Mouse (Mus musculus): ENCODE results near the gene Ankrd39. TPM values are rescaled to one million over a fixed set of nuclear protein-coding genes. Genes with fewer than 3 reads are reported as not detected.

The Ankrd39 gene
- polyA plus RNA-seq, 1 experiment, result 13.5 TPM

DNA sequence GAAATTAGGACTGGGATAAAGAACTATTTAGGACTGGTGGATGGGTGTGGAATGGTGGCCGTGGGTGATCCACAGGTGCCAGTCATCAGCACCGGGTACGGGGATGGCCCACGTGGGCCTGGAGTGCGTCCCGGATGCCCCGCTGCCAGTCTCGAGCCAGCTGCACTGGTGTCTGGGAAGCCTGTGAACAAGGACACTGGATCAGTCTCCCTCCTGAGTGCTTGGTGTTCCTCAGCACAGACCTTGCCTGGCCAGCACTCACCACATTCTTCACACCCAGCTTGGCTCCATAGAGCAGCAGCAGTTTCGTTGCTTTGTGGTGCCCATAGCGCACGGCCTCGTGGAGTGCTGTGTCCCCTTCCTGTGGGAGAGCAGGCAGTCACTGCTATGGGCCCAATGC lies 15.8 kb downstream of the Ankrd39 start:
- WGBS, result 94% methylated on average over 12 of the region's 12 CpGs

GRCm38 (mm10) chr1:36530962-36531361 lies 16.3 kb downstream of the Ankrd39 start:
- peaks cover 8% of the 10 kb centered on the region for H3K36me3 ChIP-seq (ENCODE audit: control insufficient read depth, insufficient read depth, low read length)
- 89% methylated on average over 7 of the region's 7 CpGs for WGBS
- TF ChIP-seq CTCF (IDR thresholded peaks at IDR 0.05; ENCODE audit: extremely low read depth, insufficient read length, insufficient replicate concordance, low read depth, low read length) (no peak), POLR2A (IDR thresholded peaks at IDR 0.05; ENCODE audit: low read depth, low read length) (no peak)
- no peak overlapping the region for H3K27ac ChIP-seq (ENCODE audit: insufficient read depth, low read depth, low read length)
- no peaks in the 10 kb centered on the region for H3K27me3 ChIP-seq (ENCODE audit: control insufficient read depth, insufficient read depth, low read length)
- no peak overlapping the region for H3K4me3 ChIP-seq (ENCODE audit: low read depth, low read length)
- H3K4me1 ChIP-seq (ENCODE audit: control insufficient read depth, insufficient read depth, insufficient read length, low read length), result no peaks in the 10 kb centered on the region

More for the DNA sequence above, 15.8 kb downstream of the Ankrd39 start:
- peaks cover 5% of the 10 kb centered on the region; the same call in 1 of the 2 replicates for H3K36me3 ChIP-seq (ENCODE audit: control insufficient read depth, insufficient read depth, low read length)
- TF ChIP-seq POLR2A (IDR thresholded peaks at IDR 0.05; ENCODE audit: low read depth, low read length) (no peak), CTCF (IDR thresholded peaks at IDR 0.05; ENCODE audit: extremely low read depth, insufficient read length, insufficient replicate concordance, low read depth, low read length) (no peak)
- H3K27ac ChIP-seq (ENCODE audit: insufficient read depth, low read depth, low read length), result no peak overlapping the region
- no peaks in the 10 kb centered on the region for H3K27me3 ChIP-seq (ENCODE audit: control insufficient read depth, insufficient read depth, low read length)
- no peaks in the 10 kb centered on the region for H3K4me1 ChIP-seq (ENCODE audit: control insufficient read depth, insufficient read depth, insufficient read length, low read length)
- no peak overlapping the region for H3K4me3 ChIP-seq (ENCODE audit: low read depth, low read length)

- WGBS, result 51% methylated on average over 8 of the region's 8 CpGs
- Histone ChIP-seq H3K4me1 (ENCODE audit: control insufficient read depth, insufficient read depth, insufficient read length, low read length) (no peaks in the 10 kb centered on the region), H3K36me3 (ENCODE audit: control insufficient read depth, insufficient read depth, low read length) (peaks cover 12% of the 10 kb centered on the region), H3K27me3 (ENCODE audit: control insufficient read depth, insufficient read depth, low read length) (no peaks in the 10 kb centered on the region), H3K27ac (ENCODE audit: insufficient read depth, low read depth, low read length) (no peak overlapping the region), H3K4me3 (ENCODE audit: low read depth, low read length) (no peak overlapping the region)
- TF ChIP-seq CTCF (IDR thresholded peaks at IDR 0.05; ENCODE audit: extremely low read depth, insufficient read length, insufficient replicate concordance, low read depth, low read length) (no peak), POLR2A (IDR thresholded peaks at IDR 0.05; ENCODE audit: low read depth, low read length) (no peak)
These were observed 16.8 kb downstream of the Ankrd39 start for GRCm38 (mm10) chr1:36530485-36530884.

DNA sequence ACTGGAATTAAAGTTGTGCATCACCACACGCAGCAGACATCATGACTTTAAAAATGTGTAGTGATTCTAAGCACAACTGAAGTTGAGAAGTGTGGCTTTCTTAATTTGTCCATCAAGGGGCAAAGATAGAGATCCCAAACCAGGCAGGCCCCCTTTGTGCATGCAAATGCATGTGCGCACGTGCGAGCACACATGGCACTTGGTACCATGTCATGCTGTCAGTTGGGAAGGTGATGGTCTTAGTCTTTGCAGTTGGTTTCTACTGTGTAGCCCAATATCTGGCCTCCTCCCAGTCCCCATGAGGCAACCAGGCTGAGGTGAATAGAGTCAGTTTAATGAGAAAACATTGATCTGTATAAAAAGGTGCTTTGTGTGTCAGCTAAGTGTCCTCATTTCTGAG lies 17.4 kb downstream of the Ankrd39 start:
- 96% methylated on average over 4 of the region's 4 CpGs for WGBS
- no peak for TF ChIP-seq CTCF (IDR thresholded peaks at IDR 0.05; ENCODE audit: extremely low read depth, insufficient read length, insufficient replicate concordance, low read depth, low read length)
- Histone ChIP-seq H3K27ac (ENCODE audit: insufficient read depth, low read depth, low read length) (no peak overlapping the region), H3K4me3 (ENCODE audit: low read depth, low read length) (no peak overlapping the region), H3K4me1 (ENCODE audit: control insufficient read depth, insufficient read depth, insufficient read length, low read length) (no peaks in the 10 kb centered on the region), H3K27me3 (ENCODE audit: control insufficient read depth, insufficient read depth, low read length) (no peaks in the 10 kb centered on the region), H3K36me3 (ENCODE audit: control insufficient read depth, insufficient read depth, low read length) (peaks cover 17% of the 10 kb centered on the region)

DNA sequence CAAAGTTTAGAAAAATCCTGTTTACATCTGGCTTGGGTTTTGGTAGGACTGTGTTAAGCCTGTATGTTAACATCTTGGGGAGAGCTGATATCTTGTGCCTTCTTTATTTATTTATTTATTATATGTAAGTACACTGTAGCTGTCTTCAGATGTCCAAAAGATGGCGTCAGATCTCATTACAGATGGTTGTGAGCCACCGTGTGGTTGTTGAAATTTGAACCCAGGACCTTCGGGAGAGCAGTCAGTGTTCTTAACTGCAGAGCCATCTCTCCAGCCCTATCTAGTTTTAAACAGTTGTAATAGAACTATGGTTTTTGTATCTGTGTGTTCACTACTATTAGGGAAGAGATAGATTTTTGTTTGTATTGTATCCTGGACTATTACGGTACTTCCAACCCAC lies 18.0 kb downstream of the Ankrd39 start:
- Histone ChIP-seq H3K36me3 (ENCODE audit: control insufficient read depth, insufficient read depth, low read length) (peaks cover 18% of the 10 kb centered on the region), H3K4me3 (ENCODE audit: low read depth, low read length) (no peak overlapping the region), H3K27me3 (ENCODE audit: control insufficient read depth, insufficient read depth, low read length) (no peaks in the 10 kb centered on the region), H3K4me1 (ENCODE audit: control insufficient read depth, insufficient read depth, insufficient read length, low read length) (no peaks in the 10 kb centered on the region), H3K27ac (ENCODE audit: insufficient read depth, low read depth, low read length) (no peak overlapping the region)
- no peak for TF ChIP-seq CTCF (IDR thresholded peaks at IDR 0.05; ENCODE audit: extremely low read depth, insufficient read length, insufficient replicate concordance, low read depth, low read length)
- TF ChIP-seq POLR2A (IDR thresholded peaks at IDR 0.05; ENCODE audit: low read depth, low read length), result no peak
- WGBS, result 85% methylated on average over 4 of the region's 4 CpGs

- H3K36me3 ChIP-seq (ENCODE audit: control insufficient read depth, insufficient read depth, low read length), result peaks cover 26% of the 10 kb centered on the region
- H3K4me1 ChIP-seq (ENCODE audit: control insufficient read depth, insufficient read depth, insufficient read length, low read length), result no peaks in the 10 kb centered on the region
- H3K27ac ChIP-seq (ENCODE audit: insufficient read depth, low read depth, low read length), result no peak overlapping the region
- TF ChIP-seq POLR2A (IDR thresholded peaks at IDR 0.05; ENCODE audit: low read depth, low read length) (no peak), CTCF (IDR thresholded peaks at IDR 0.05; ENCODE audit: extremely low read depth, insufficient read length, insufficient replicate concordance, low read depth, low read length) (no peak)
- H3K4me3 ChIP-seq (ENCODE audit: low read depth, low read length), result no peak overlapping the region
- H3K27me3 ChIP-seq (ENCODE audit: control insufficient read depth, insufficient read depth, low read length), result no peaks in the 10 kb centered on the region
- 8% methylated on average over 1 of the region's 1 CpGs for WGBS
These were observed 18.9 kb downstream of the Ankrd39 start for GRCm38 (mm10) chr1:36528351-36528750.

DNA sequence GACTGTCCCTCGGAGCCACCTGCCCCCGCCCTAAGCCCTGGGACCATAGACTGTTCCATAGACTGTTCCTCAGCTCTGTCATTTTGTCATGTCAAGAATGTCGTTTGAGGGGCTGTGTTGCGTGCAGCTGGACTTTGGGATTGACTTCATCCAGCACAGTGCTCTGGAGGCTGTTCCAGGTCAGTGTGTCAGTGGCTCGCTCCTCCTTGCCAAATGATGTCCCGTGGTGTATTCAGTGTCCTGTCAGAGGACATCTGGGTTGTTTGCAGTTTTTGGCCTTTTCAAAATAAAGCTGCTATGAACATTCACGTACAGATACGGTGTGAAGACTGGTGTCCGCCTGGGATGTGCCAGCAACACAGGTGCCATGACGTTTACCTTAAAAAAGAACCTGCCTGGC lies 20.3 kb downstream of the Ankrd39 start:
- WGBS, result 88% methylated on average over 10 of the region's 10 CpGs
- TF ChIP-seq POLR2A (IDR thresholded peaks at IDR 0.05; ENCODE audit: low read depth, low read length) (no peak), CTCF (IDR thresholded peaks at IDR 0.05; ENCODE audit: extremely low read depth, insufficient read length, insufficient replicate concordance, low read depth, low read length) (no peak)
- H3K36me3 ChIP-seq (ENCODE audit: control insufficient read depth, insufficient read depth, low read length), result peaks cover 35% of the 10 kb centered on the region
- H3K27me3 ChIP-seq (ENCODE audit: control insufficient read depth, insufficient read depth, low read length), result no peaks in the 10 kb centered on the region
- H3K27ac ChIP-seq (ENCODE audit: insufficient read depth, low read depth, low read length), result no peak overlapping the region
- H3K4me3 ChIP-seq (ENCODE audit: low read depth, low read length), result no peak overlapping the region
- H3K4me1 ChIP-seq (ENCODE audit: control insufficient read depth, insufficient read depth, insufficient read length, low read length), result no peaks in the 10 kb centered on the region

- TF ChIP-seq POLR2A (IDR thresholded peaks at IDR 0.05; ENCODE audit: low read depth, low read length), result no peak
- TF ChIP-seq CTCF (IDR thresholded peaks at IDR 0.05; ENCODE audit: extremely low read depth, insufficient read length, insufficient replicate concordance, low read depth, low read length), result no peak
- no peaks in the 10 kb centered on the region for H3K4me1 ChIP-seq (ENCODE audit: control insufficient read depth, insufficient read depth, insufficient read length, low read length)
- peaks cover 47% of the 10 kb centered on the region for H3K36me3 ChIP-seq (ENCODE audit: control insufficient read depth, insufficient read depth, low read length)
These were observed 21.5 kb downstream of the Ankrd39 start for GRCm38 (mm10) chr1:36525774-36526173.

More at GRCm38 (mm10) chr1:36525774-36526173, 21.5 kb downstream of the Ankrd39 start:
- Histone ChIP-seq H3K27me3 (ENCODE audit: control insufficient read depth, insufficient read depth, low read length) (no peaks in the 10 kb centered on the region), H3K4me3 (ENCODE audit: low read depth, low read length) (no peak overlapping the region), H3K27ac (ENCODE audit: insufficient read depth, low read depth, low read length) (no peak overlapping the region)
- 79% methylated on average over 12 of the region's 12 CpGs for WGBS

All from small intestine, adult 2 months (tissue).